Mouse (Mus musculus): Measurements from ENCODE around the gene Alpk1. TPM values are rescaled to one million over a fixed set of nuclear protein-coding genes. Genes with fewer than 3 reads are reported as not detected.
A peak's percentile ranks its signal among the peaks of the same experiment; 100 is the strongest.

Alpk1 gene
- polyA plus RNA-seq, 1 experiment from 2014 or later = 1.2 TPM

DNA sequence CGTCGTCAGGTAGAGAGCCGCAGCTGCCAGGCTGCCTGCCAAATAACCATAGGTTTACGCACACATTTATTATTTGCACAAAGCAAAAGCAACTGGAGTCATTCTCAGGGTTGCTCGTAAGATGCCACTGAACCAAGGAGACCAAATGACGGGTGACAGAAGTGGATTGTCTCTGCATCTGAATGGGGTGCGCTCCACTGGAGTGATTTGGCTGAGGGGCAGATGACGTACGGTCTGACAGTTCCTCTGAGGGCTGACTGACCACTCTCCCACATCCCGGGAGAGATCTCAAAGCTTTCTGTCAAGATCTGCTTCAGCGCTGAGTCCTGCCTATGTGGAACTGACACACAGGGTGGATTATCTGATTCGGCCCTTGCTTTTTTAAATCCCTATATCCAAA lies 24.7 kb upstream of the Alpk1 start:
- H3K9me3 ChIP-seq (replicated peaks) = no peaks in the 10 kb centered on the region
- peaks cover 41% of the 10 kb centered on the region for H3K36me3 ChIP-seq
- H3K27ac ChIP-seq = no peak overlapping the region
- no peak overlapping the region for H3K4me3 ChIP-seq (replicated peaks)
- H3K9ac ChIP-seq = no peak overlapping the region
- WGBS = 79% methylated on average over 12 of the region's 12 CpGs
- ATAC-seq (replicated peaks; ENCODE audit: low FRiP score) = no peak
- no peaks in the 10 kb centered on the region for H3K4me1 ChIP-seq
- no peaks in the 10 kb centered on the region for H3K27me3 ChIP-seq
- no peak overlapping the region for H3K4me2 ChIP-seq

- Histone ChIP-seq H3K4me3 (replicated peaks) (no peak overlapping the region), H3K27me3 (no peaks in the 10 kb centered on the region), H3K4me2 (no peak overlapping the region), H3K36me3 (peaks cover 35% of the 10 kb centered on the region), H3K9me3 (replicated peaks) (no peaks in the 10 kb centered on the region), H3K27ac (no peak overlapping the region), H3K9ac (no peak overlapping the region), H3K4me1 (no peaks in the 10 kb centered on the region)
- 82% methylated on average over 4 of the region's 4 CpGs for WGBS
- ATAC-seq (replicated peaks; ENCODE audit: low FRiP score) = no peak
Measured at GRCm38 (mm10) chr3:127804439-127804838, 24.1 kb upstream of the Alpk1 start.

GRCm38 (mm10) chr3:127802814-127803213 lies 22.5 kb upstream of the Alpk1 start:
- Histone ChIP-seq H3K36me3 (peaks cover 19% of the 10 kb centered on the region), H3K4me1 (no peaks in the 10 kb centered on the region), H3K4me3 (replicated peaks) (no peak overlapping the region), H3K9me3 (replicated peaks) (no peaks in the 10 kb centered on the region), H3K27ac (no peak overlapping the region), H3K27me3 (no peaks in the 10 kb centered on the region), H3K4me2 (peak overlapping the region; percentile 2; the same call in 1 of the 2 replicates), H3K9ac (no peak overlapping the region)
- WGBS = 30% methylated on average over 8 of the region's 8 CpGs
- no peak for ATAC-seq (replicated peaks; ENCODE audit: low FRiP score)

DNA sequence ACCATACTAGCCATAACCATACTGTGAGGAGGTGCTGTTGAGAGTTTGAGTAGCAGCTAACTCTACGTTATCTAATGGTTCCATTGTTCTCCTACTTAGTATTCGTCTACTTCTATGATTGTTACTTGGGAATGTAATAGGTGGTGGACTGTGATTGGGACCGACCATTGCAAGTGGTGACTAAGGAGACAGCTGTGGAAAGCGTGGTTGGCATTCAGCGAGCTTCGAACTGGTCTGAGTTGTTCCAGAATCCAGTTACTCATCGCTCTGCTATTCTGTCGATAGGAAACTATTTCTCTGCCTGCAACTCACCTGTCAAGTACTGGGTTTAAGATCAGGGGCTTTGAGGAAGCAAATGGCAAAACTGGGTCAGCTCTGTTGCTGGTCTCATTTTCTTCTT lies 20.8 kb upstream of the Alpk1 start:
- H3K4me1 ChIP-seq = no peaks in the 10 kb centered on the region
- no peak overlapping the region for H3K9ac ChIP-seq
- H3K27ac ChIP-seq = no peak overlapping the region
- peaks cover 7% of the 10 kb centered on the region for H3K36me3 ChIP-seq
- no peak for ATAC-seq (replicated peaks; ENCODE audit: low FRiP score)
- H3K4me3 ChIP-seq (replicated peaks) = no peak overlapping the region
- H3K9me3 ChIP-seq (replicated peaks) = no peaks in the 10 kb centered on the region
- H3K27me3 ChIP-seq = no peaks in the 10 kb centered on the region
- WGBS = 91% methylated on average over 8 of the region's 8 CpGs
- H3K4me2 ChIP-seq = no peak overlapping the region

DNA sequence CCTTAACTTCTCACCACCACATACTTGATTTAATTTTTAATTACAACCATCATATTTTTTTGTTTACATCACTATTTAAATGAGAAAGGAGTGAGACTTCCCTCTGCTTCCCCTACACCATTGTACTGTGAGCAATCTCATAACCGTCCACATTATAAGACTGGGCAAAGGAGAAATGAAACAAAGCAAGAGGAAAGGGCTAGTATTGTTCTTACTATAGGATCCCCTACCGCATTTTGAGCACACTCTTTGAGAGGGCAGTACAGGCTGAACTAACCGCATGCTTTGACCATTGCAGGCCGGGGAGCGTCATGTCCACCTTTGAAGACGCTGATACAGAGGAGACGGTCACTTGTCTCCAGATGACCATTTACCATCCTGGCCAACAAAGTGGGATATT lies 15.9 kb upstream of the Alpk1 start:
- H3K4me1 ChIP-seq = peaks cover 1% of the 10 kb centered on the region
- H3K4me2 ChIP-seq = no peak overlapping the region
- no peak overlapping the region for H3K4me3 ChIP-seq (replicated peaks)
- 97% methylated on average over 7 of the region's 7 CpGs for WGBS
- H3K27ac ChIP-seq = no peak overlapping the region
- H3K36me3 ChIP-seq = no peaks in the 10 kb centered on the region
- H3K9me3 ChIP-seq (replicated peaks) = no peaks in the 10 kb centered on the region
- peaks cover 1% of the 10 kb centered on the region; the same call in 1 of the 2 replicates for H3K27me3 ChIP-seq
- ATAC-seq (replicated peaks; ENCODE audit: low FRiP score) = no peak
- H3K9ac ChIP-seq = no peak overlapping the region

DNA sequence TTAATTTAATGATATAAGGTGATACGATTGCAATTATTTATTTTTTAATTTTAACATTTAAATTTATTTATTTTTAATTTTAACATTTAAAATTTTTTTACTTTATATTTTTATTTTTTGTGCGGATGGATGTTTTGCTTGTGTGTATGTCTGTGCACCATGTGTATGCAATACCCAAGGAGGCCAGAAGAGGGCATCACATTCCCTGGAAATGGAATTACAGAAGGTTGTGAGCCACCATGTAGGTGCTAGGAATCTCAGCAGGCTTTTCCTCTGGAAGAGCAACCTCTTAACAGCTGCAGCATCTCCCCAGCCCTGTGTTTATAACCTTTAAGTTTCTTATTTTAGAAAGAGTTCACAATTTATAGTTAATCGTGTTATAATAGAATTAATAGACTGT lies 15.4 kb upstream of the Alpk1 start:
- no peak overlapping the region for H3K4me3 ChIP-seq (replicated peaks)
- H3K36me3 ChIP-seq = no peaks in the 10 kb centered on the region
- 95% methylated on average over 3 of the region's 3 CpGs for whole genome bisulfite sequencing
- H3K4me2 ChIP-seq = no peak overlapping the region
- no peak overlapping the region for H3K27ac ChIP-seq
- no peak for ATAC-seq (replicated peaks; ENCODE audit: low FRiP score)
- no peaks in the 10 kb centered on the region for H3K9me3 ChIP-seq (replicated peaks)
- H3K9ac ChIP-seq = no peak overlapping the region
- peaks cover 6% of the 10 kb centered on the region for H3K4me1 ChIP-seq
- peaks cover 4% of the 10 kb centered on the region; the same call in 1 of the 2 replicates for H3K27me3 ChIP-seq

GRCm38 (mm10) chr3:127793022-127793421 lies 12.7 kb upstream of the Alpk1 start:
- Histone ChIP-seq H3K4me2 (no peak overlapping the region), H3K4me1 (peaks cover 21% of the 10 kb centered on the region), H3K9me3 (replicated peaks) (no peaks in the 10 kb centered on the region), H3K27me3 (peaks cover 22% of the 10 kb centered on the region), H3K27ac (no peak overlapping the region), H3K36me3 (no peaks in the 10 kb centered on the region), H3K9ac (no peak overlapping the region), H3K4me3 (replicated peaks) (no peak overlapping the region)
- ATAC-seq (replicated peaks; ENCODE audit: low FRiP score) = no peak
- 86% methylated on average over 7 of the region's 7 CpGs for WGBS

DNA sequence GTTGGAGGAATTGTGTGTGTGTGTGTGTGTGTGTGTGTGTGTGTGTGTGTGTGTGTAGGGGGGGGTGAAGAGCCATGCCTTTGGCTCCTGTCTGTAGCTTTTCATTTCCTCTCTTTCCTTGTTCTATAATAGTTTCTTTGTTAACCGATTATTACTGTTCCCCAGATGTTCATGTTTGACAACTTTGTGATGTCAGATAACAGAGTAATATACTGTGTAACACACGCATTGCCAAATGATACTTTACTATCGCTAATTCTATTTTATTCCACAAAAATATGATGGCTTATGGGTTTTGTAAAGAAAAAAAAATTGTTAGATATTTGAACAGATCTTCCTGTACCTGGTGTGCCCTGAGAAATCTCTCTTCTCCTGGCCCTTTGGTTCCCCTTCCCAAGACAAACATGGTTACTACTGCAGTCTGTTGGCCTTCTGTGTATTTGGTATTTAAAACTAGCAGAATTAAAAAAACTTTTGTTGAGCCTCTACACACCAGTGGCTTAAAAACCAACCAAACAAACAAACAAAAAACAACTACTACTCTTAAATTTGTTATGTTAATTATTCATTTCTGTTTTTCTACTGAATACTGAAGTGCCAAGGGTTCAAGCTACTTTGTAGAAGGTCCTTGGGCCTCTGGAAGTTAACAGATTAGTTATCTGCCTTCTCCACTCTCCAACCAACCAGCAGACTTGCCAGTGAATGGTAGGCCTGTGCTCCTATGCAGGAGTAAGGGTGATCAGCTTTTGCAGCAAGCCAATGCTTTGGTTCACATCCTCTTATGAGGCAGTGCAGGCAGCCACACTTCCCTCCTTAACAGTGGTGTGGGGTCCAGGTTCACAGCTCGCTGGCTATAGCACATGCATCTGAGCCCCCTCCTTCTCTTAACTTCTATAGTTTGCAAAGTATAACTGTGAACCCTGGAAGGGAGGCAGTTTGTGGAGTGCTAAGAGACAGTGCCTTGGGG lies 11.6 kb upstream of the Alpk1 start:
- H3K27ac ChIP-seq = no peak overlapping the region
- H3K36me3 ChIP-seq = no peaks in the 10 kb centered on the region
- no peak for ATAC-seq (replicated peaks; ENCODE audit: low FRiP score)
- H3K4me2 ChIP-seq = peak overlapping the region; percentile 97
- H3K9ac ChIP-seq = no peak overlapping the region
- H3K27me3 ChIP-seq = peaks cover 28% of the 10 kb centered on the region
- no peak overlapping the region for H3K4me3 ChIP-seq (replicated peaks)
- peaks cover 21% of the 10 kb centered on the region for H3K4me1 ChIP-seq
- WGBS = 50% methylated on average over 4 of the region's 4 CpGs
- H3K9me3 ChIP-seq (replicated peaks) = no peaks in the 10 kb centered on the region

- no peak overlapping the region for H3K27ac ChIP-seq
- H3K36me3 ChIP-seq = no peaks in the 10 kb centered on the region
- peaks cover 29% of the 10 kb centered on the region for H3K27me3 ChIP-seq
- peaks cover 21% of the 10 kb centered on the region for H3K4me1 ChIP-seq
- H3K4me2 ChIP-seq = peak overlapping the region; percentile 97
- ATAC-seq (replicated peaks; ENCODE audit: low FRiP score) = no peak
- WGBS = 1% methylated on average over 15 of the region's 15 CpGs
- peak overlapping the region; percentile 65 for H3K4me3 ChIP-seq (replicated peaks)
- H3K9ac ChIP-seq = peak overlapping the region; percentile 50
- H3K9me3 ChIP-seq (replicated peaks) = no peaks in the 10 kb centered on the region
Measured at GRCm38 (mm10) chr3:127791056-127791483, 10.7 kb upstream of the Alpk1 start.

DNA sequence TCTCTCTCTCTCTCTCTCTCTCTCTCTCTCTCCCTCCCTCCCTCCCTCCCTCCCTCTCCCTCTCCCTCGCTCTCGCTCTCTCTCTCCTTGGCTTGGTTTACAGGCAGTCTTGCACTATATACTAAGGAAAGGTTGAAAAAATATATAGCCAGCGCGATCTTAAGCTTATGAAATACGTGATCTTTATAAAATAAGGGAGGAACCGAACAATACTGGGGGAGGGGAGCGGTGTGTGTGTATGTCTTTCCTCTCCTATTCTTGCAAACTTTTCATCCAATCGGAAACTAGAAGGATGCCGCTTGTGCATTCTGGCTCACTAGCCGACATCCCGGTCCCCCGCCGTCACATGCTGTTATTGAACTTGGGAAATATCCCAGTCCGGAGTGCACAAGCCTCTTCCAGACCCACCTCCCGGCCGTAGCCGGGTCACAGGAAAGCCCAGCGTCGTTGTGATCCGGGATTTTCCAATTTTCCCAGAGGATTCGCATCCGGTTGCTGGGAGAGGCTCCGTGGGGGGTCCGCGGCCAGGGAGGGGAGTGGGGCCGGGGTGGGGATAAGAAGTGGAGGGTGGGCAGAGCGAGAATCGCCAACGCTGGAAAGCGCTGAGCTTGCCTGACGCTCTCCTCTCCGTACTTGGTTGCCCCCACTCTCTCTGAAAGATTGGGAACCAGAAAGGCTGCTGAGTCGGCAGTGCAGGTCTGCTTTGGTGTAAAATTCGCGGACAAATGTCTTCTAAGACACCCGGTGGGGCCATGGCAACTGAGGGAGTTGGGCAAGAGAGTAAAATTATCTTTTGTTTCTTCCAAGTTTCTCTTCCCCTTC lies 10.1 kb upstream of the Alpk1 start:
- H3K9me3 ChIP-seq (replicated peaks) = no peaks in the 10 kb centered on the region
- H3K27ac ChIP-seq = peak overlapping the region; percentile 62
- under 1% methylated on average over 35 of the region's 36 CpGs for WGBS
- peak overlapping the region; percentile 52 for H3K9ac ChIP-seq
- H3K36me3 ChIP-seq = no peaks in the 10 kb centered on the region
- peak overlapping the region; percentile 97 for H3K4me2 ChIP-seq
- H3K27me3 ChIP-seq = peaks cover 29% of the 10 kb centered on the region
- H3K4me3 ChIP-seq (replicated peaks) = peak overlapping the region; percentile 65
- ATAC-seq (replicated peaks; ENCODE audit: low FRiP score) = peak; percentile 65
- peaks cover 21% of the 10 kb centered on the region for H3K4me1 ChIP-seq

DNA sequence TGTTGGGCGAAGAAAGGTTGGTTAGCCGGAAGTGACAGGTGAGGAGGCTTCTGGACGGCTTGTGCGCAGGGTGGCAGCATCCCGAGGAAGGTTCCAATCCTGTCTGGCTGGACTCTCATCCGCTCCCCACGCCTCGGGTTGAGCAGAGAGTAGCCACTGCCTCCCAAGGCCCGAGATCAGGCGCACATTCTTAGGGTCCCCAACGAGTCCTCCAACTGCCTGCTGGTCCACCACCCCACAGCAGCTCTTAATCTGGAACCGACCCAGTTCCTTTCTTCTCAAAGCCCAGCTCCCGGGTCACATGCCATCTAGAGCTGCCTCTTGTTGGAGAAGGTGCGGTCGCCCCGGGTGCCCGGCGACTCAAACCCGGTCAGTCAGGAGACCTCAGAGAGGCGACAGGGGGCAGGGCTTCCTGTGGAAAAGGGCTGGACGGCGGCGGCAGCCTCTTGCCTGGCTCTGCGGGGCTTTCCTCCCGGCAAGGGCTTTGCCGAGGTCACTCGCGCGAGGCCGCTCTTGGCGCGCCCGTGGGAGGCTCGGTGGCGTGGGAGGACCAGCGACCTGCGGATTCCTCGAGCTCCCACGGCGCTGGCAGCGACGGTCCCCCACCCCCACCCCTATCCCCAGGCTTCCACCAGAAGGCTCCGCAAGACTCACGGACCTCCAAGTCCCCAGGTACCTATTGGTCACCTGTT lies 9.3 kb upstream of the Alpk1 start, which contains the start of gene Tifa:
Gene Tifa (plus strand): TSS at position 306 of the 692 bp plus-strand sequence.
- WGBS = 1% methylated on average over 44 of the region's 44 CpGs
- H3K27ac ChIP-seq = peak within 1 kb of the TSS; percentile 62

More for the DNA sequence above, 9.3 kb upstream of the Alpk1 start, which contains the start of gene Tifa:
- peak within 1 kb of the TSS; percentile 52 for H3K9ac ChIP-seq
- H3K36me3 ChIP-seq = no peaks in the 10 kb centered on the region
- peaks cover 21% of the 10 kb centered on the region for H3K4me1 ChIP-seq
- H3K4me2 ChIP-seq = peak within 1 kb of the TSS; percentile 97
- peak within 1 kb of the TSS; percentile 65 for H3K4me3 ChIP-seq (replicated peaks)
- no peaks in the 10 kb centered on the region for H3K9me3 ChIP-seq (replicated peaks)
- peak; percentile 74 for ATAC-seq (replicated peaks; ENCODE audit: low FRiP score)
- peaks cover 29% of the 10 kb centered on the region for H3K27me3 ChIP-seq

Measured in kidney, embryonic 15.5 days (tissue).